Mouse (Mus musculus) v-Abl transformed pro-B cells (cell line): ENCODE results near the gene Ppm1e.

Experiments used
- in situ Hi-C, 2 experiments: fragments of 400-800 bp; cut with MboI; formaldehyde crosslinking; loops; one replicate each; pipeline ENCODE4 v1.15.1; 2025; ENCODE audit not compliant: unreplicated experiment in 2 of 2

Gene Ppm1e

DNA sequence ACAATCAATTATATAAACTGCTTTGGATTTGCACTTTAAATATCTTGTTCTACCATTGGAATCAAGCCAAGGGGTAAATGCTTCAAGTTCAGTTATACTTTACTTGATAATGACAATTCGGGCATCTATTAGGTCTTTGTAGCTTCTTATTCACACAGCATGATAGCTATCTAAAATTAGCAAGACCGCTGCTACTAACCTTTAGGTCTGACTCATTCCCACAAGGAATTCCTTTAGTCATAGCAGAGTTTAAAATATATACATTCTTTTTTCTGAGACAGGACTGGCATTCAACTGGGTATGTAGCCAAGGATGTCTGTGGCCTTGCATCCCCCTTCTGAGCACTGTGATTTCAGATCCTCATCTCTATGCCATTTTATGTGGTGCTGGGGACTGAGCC is 48.5 kb downstream of the Ppm1e start:
- in situ Hi-C loops, result no loop called here

DNA sequence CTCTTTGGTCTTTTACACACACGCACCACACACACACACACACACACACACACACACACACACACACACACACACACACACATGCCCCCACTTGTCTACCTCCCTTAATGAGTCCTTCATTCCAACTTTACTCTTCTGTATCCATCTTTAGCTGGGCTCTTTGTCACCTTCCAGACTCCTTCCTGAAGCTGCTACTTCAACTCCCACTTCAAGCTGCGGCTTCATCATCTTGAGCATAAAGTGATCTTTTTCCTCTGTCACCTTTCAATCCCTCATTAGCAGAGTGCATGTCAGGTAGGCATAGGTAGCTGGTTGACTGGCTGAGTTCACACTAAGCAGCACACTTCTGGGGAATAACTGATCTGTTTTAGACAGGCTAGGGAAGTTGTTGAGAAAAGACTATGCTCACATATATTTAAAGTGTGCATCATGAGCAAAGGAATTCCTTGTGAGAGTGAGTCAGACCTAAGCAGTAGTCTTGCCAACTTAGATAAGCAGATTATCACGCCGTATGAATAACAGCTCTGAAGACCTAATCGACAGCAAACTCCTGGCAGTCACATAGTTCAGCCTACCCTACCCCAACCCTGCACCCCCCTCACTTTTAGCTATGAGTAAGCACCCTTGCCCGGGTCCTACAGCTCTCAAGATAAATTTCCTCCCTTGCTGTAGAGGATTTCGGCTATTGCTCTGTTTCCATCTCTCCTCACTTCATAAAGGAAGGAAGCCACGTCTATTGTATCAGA is 49.3 kb downstream of the Ppm1e start:
- in situ Hi-C loops, result no loop called here

DNA sequence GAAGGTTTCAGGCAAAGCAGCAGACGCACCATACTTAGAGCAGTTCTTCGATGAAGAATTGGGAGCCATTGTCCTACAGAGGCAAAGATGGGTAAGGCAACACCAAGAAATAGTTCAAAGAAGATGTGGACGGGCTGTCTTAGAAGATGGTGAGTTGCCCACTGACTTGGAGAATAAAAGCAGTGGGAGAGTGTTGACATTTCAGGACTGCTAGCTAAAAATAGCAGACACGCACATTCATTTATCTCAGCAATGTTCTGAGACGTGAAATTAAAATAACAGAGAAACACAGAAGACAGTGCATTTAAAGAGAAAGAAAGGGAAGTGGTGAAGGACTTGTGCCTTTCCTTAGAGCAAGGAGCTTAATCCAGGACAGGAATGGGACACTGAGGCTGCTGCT is 59.8 kb downstream of the Ppm1e start:
- in situ Hi-C loops, result no loop called here

DNA sequence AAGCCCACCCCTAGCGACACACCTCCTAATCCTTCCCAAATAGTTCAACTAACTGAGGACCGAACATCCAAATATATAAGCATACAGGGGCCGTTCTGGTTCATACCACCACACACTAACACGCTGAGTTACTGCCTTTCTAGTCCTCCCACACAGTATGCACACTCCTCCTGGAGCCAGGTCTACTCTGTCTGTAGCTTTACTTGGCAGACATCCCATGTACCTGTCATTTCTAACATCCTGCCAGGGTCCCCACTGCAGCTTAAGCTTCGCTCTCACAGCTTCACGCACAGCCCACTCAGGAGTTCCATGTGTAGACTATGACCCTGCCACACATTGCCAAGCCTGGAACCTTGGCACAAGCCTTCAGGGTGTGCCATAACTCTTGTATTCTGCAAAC is 62.4 kb downstream of the Ppm1e start:
- in situ Hi-C loops, result no loop called here

DNA sequence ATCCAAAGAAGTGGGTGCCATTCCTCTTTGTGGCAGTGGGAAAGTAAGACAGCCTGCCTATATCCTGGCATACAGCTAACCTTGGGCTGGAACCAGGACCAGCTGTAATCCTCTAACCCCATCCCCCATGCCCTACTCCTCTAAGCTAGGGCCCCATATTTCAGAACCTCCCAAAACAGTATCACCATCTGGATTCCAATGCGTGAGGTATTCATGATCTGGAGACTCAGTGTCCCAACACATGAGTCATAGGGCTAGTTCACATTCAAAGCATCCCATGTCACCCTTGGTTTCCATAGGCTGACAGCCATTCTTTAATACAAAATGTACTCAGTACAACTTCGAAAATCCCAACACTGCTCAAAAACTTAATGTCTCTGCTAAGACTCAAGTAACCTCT is 63.2 kb downstream of the Ppm1e start:
- in situ Hi-C loops, result no loop called here

DNA sequence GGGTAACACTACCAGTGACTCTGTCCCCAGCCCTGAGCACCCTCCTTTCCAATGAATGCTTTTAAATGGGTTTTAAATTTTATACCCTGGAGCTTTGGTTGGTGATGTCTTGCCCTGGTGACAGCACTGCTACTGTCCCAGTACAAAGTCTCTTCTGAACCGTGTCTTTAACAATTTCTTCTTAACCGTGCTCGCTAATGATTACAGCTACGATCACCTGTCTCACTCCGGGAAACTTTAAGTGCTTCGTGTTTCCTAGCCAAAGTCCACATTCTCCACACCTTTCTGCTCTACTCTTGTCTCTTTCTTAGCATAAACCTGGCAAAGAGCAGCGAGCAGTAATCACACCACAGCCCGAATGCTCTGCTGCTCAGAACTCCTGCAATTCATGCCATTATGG is 69.5 kb downstream of the Ppm1e start:
- in situ Hi-C loops, result no loop called here

DNA sequence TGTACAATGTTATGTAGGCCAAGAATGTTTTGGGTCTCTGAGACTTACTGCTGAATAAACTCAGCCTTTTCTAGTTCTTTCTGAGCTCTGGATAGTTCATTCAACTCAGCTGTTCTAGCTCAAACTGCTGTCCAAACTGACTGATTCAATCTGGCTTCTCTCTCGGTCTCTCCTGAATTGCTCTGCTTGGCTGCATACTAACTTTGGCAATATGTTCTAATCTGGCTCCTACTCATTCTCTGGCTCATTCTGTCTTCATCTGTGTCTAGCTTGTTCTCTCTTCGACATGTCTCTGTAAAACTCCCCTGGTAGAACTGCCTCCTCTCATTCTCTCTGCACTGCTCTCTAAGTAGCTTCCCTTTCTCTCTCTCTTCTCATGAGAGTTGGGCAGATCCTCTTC is 72.6 kb downstream of the Ppm1e start:
- in situ Hi-C loops, result no loop called here

DNA sequence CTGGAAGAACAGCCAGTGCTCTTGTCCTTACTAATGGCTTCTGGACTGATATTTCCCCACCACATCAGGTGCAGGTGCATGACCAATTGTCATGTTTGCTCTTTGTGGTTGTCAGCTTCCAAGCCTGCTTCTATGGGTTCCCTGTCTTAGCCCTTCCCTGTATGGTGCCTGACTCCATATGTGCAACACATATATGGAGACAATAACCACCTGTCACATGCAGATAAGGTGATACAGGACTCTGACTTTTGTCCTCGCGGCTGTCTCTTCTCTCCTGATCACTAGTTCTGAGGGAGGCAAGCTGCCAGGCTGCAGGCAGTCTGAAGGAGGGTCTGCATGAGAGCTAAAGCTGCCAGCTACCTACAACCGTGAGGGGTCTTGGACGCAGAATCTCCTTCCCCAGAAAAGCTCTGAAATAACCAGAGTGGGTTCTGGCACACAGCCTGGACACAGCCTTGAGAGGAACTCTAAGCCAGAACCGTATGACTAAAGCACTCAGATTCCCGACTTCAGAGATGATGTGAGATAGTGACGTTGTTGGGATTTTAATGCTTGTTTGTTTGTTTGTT is 76.8 kb downstream of the Ppm1e start:
- in situ Hi-C loops, result no loop called here

DNA sequence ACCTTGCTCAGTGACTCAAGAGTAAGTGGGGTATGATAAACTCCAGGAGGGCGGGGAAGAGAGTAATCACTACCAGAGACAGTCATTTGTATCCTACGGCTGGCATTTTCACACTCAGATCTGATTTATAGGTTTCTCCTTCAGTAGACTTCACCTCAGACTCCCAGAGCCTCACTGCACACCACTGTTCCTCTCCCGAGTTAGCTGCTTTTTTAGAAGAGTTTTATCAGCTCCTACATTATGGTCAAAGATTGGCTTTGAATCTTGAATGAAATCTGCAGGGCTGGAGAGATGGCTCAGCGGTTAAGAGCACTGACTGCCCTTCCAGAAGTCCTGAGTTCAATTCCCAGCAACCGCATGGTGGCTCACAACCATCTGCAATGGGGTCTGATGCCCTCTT is 79.4 kb downstream of the Ppm1e start:
- in situ Hi-C loops, result no loop called here

DNA sequence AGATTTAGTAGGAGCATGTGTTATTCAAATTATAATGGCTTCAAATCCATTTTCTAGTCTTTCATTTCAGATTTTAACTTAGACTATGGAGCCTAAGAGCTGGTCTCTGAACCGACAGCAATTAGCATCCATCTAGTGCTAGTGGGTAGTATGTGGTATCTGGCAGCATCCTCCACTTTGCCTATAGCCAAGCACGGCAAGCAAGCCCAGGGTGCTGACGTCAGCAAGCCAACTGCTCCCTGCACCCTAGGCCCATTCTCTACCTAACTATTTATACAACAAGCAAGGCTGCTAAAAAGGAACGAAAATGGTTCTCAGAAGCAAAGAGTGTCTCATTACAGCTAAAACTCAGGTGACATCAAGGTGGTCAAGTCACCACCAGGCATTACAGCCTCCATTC is 80.0 kb downstream of the Ppm1e start:
- in situ Hi-C loops, result no loop called here

DNA sequence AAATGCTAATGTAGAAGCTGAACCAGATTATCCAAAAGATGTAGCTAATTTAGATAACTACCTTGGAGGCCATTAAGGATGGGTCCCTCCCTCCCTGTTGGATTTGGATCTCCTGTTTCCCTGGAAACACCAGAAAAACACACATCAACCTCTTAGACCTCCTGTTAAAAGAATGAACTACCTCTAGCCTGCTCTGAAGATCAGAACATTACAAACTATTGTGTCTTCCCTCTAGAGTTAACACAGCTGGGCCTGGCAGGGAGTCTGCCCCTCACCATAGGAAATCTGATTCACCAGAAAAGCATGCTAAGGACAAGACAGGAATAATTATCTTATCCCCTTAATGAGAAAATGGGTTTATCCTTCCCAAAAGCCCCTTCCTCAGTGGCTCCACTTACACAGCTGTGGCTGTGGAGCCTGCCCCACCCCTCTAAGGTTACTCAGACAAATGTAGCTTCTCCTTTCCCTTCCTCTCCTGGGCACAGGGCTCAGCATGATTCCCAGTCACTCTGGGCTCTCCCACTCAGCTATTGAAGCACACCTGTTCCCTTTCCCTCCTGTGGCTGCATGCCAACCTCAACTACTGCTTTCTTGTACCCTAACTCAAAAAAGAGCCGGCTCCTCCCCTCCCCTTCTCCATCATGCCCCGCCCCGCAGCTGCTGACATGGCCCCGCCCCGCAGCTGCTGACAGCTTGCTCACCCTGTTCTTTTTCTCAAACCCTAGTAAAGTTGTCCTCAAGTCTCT is 82.4 kb downstream of the Ppm1e start:
- in situ Hi-C loops, result no loop called here

DNA sequence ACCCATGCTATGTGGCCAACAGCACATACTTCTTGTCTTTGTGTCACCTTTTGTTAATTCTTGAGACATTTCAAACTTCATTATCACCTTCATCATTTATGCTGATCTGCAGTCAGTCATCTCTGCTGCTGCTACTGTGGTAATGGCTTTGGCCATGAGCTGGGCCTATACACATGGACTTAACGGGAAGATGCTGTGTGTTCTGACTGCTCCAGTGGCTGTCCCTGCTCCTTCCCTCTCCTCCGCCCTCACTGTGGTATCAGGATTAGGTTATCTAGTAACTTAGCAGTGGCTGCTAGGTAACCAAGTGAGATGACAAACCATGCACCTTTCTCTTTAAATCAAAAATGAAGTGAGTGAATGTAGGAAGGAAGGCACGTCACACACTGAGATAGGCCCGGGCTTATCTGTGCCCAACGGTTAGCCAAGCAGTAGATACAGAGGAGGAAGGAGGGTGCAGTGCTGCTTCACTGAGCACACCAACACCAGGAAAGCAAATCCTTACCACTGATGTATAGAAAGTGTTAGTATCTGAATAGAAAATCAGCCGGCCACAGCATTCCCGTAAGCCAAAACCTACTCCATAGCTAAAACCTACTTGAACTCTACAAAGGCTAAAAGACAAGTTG is 83.3 kb downstream of the Ppm1e start:
- in situ Hi-C loops, result no loop called here

DNA sequence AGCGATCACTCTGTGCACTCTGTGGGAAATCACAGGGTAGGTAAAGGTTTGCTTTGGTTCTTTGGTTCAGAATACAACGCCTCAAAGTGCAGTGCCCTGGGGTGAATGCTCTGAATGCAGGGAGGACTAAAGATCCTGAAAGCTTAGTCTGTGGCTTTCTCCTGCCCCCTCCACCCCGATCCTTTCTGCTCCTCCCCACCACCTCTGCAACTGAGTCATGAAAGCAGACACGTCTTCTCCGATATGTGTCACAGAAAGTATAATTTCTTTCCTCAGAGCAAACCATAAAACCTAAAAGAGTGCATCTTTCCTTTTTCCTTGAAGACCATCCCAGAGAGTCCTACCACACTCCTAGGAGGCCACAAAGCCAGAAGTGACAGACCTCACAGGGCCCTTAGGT is 86.1 kb downstream of the Ppm1e start:
- in situ Hi-C loops, result no loop called here

DNA sequence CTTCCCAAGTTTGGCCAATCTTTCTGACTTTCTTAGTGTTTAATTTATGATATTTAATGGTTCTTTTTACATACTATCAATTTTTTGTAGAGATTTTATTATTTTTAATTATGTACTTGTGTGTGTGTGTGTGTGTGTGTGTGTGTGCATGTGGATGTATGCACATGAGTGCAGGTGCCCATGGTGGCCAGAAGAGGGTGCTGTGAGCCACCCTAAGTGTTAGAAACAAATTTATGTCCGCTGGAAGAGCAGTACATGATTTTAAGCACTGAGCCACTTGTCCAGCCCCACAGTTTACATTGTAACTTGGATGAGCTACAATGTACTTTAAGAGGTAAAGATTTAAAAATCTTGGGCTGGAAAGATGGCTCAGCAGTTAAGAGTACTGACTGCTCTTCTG is 87.3 kb downstream of the Ppm1e start:
- in situ Hi-C loops, result no loop called here

DNA sequence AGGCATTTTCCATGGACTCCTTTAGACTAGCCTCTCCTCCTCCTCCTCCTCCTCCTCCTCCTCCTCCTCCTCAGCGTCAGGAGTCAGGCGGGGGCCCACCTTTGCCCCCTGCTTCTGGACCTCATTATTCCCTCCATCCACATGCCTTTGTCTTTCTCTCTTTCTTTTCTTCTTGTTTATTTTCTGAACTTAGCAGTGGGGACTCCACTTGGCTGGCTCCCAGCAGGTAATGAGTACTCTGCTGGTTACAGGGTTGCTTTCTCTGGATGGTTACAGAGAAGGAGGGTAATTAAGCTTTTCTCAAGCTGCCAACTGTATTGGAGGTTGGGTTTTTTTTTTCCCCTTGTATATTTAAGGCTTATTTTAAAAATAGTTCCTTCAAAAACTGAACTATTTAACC is 87.9 kb downstream of the Ppm1e start:
- in situ Hi-C loops, result no loop called here

DNA sequence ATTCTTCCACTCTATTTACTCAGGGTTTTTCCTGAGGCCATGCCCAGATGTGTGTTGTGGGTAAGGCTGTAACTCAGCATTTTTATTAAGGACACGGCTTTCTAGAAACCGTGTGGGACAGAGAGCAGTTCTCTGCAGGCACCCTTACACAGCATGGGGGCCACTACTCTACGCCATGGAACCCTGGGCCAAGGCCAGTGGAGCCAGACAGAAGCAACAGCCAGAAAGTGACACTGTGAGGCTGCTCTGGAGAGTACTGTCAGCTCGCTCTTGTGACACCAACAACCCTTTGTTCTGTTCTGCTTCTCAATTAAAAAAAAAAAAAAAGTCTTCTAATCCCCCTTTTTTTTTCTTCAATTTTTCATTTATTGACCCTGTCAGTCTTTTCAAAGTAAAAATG is 88.4 kb downstream of the Ppm1e start:
- in situ Hi-C loops, result no loop called here

DNA sequence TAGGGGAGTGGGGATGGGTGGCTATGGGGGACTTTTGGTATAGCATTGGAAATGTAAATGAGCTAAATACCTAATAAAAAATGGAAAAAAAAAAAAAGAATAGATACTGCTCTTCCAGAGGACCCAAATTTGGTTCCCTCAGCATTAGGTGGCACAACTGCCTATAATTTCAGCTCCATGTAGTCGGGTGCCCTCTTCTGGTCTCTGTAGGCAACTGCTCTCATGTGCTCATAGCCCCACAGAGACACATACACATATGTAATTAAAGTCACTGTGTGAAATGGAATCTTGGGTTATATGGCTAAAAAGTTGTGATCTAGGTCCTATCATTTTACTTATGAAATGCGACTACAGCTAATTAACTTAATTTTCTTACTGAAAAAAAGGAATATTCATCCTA is 90.0 kb downstream of the Ppm1e start:
- in situ Hi-C loops, result loop anchor here (5.0 to 10.0 kb wide), 2 partner anchors 54 to 238 kb away; no protein-coding TSS in a partner anchor

DNA sequence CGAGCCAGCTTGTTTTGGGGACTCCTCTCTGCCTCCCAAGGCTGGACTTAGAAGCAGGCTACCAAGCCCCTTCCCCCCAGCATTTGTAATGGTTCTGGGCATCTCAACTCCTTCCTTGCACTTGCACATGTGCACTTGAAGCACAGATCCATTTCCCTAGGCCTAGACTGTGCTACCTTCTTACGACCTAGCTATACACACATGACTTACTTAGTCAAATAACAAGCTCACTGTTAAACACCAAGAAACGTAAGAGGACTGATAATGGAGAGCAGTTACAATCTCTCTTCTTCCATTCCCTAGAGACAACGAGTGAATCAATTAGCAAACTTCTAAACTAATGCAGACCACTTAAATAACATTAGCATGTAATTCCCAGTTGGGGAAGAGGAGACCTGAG is 92.6 kb downstream of the Ppm1e start:
- in situ Hi-C loops, result loop anchor here (5.0 to 10.0 kb wide), 2 partner anchors 51 to 241 kb away; no protein-coding TSS in a partner anchor

DNA sequence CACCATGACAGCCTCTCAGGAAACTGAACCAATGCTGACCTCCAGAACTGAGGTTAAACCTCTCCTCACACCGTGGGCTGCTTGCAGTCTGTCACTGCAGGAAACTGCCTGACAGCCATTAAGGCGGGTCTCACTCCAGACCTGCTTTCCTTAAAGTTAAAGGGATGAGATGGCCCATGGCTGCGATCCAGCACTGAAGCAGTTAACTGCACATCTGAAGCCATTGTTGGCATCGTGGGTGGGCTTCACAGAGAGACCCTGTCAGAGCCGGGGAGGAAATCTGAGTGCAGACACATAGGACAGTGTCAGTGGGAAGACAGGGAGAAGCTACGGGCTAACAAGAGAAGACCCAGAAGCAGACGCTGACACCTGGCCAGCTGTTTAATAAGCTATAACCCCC is 94.9 kb downstream of the Ppm1e start:
- in situ Hi-C loops, result loop anchor here (10.0 kb wide), 1 partner anchor 49 kb away; no protein-coding TSS in a partner anchor

DNA sequence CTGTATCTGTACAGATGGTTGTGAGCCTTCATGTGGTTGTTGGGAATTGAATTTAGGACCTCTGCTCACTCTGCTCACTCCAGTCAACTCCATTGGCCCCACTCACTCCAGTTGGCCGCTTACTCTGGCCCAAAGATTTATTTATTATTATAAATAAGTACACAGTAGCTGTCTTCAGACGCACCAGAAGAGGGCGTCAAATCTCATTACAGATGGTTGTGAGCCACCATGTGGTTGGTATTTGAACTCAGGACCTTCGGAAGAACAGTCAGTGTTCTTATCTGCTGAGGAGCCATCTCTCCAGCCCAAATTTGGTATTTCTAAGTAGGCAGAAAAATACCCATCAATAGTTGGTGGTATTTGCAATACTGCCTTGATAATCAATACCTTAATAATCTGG is 97.1 kb downstream of the Ppm1e start:
- in situ Hi-C loops, result loop anchor here (10.0 kb wide), 1 partner anchor 47 kb away; no protein-coding TSS in a partner anchor

DNA sequence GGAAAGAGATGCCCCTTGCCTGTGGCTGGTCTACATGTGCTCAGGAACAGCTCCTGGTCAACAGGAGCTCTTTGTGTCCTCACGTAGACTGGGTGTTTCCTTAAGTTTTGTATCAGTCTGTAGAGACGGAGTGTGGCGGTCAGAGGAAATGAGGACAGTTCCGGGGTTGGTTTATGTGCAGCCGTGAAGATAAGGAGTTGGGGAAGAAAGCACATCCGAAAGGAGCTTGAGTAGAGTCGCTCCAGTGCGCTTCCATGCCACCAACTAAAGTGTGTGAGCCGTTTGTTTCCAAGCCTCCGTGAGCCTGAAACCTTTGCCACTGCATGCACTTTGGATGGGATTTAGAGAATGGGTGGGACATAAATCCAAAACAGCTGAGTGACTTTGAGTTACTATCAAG is 99.0 kb downstream of the Ppm1e start:
- in situ Hi-C loops, result loop anchor here (10.0 kb wide), 1 partner anchor 45 kb away; no protein-coding TSS in a partner anchor
